Mouse (Mus musculus) thymus, adult 2 months (tissue): ENCODE results near the gene Phf1.

Experiments used
- CTCF ChIP-seq: fragments of 200-500 bp; IDR thresholded peaks from 2 replicates; pipeline ENCODE4 v1.5.1; 2012; ENCODE audit warnings: mild to moderate bottlenecking, control low read depth, low read length, moderate library complexity, borderline replicate concordance; ENCODE audit not compliant: control insufficient read depth, poor library complexity, insufficient read depth; ENCODE audit errors: extremely low read depth
- POLR2A ChIP-seq: fragments of 200-500 bp; IDR thresholded peaks from 2 replicates; pipeline ENCODE4 v1.6.1; 2012; ENCODE audit warnings: mild to moderate bottlenecking, low read length, control low read depth, moderate library complexity; ENCODE audit not compliant: control insufficient read depth, poor library complexity, insufficient read depth; ENCODE audit errors: extremely low read depth

GRCm38 (mm10) chr17:26961572-26962240, 28.9 kb downstream of the Phf1 start:
- TF ChIP-seq CTCF (no peak), POLR2A (no peak)
